12 mouse cellular contexts compared by ENCODE assay signal in the genomic region with DNA sequence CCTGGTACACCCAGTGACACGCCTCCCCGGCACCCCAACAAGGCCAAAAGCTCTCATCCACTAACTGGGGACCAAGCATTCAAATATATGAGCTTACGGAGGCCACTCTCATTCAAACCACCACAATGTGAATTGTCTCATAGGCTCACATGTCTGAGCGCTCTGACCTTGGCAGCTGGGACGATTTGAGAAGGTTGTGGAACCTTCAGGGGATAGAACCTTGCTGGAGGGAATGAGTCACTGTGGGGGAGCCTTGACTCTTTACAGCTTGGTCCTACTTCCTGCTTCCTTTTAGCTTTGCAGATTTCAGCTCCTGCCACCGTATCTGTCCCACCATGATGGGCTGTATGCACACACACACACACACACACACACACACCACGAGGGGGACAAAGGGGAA.
"Had no signal": no experiment of that assay in that cellular context is flagged by ENCODE, and none has a peak within 500 bp of the region (broad histone marks: within the 10 kb centered on the region; RNA-seq: fewer than 3 reads in every experiment).

No protein-coding gene starts in this region.

- H3K36me3 ChIP-seq: limb, embryonic 10.5 days; limb, embryonic 13.5 days; liver, embryonic 13.5 days; midbrain, embryonic 12.5 days; midbrain, embryonic 15.5 days had no signal

- H3K4me3 ChIP-seq: limb, embryonic 10.5 days; limb, embryonic 13.5 days; liver, embryonic 13.5 days; midbrain, embryonic 12.5 days; midbrain, embryonic 15.5 days had no signal

- H3K9ac ChIP-seq: limb, embryonic 13.5 days; liver, embryonic 13.5 days; midbrain, embryonic 12.5 days; midbrain, embryonic 15.5 days had no signal

- H3K9me3 ChIP-seq: limb, embryonic 10.5 days; limb, embryonic 13.5 days; liver, embryonic 13.5 days; midbrain, embryonic 12.5 days; midbrain, embryonic 15.5 days had no signal

- H3K4me2 ChIP-seq: limb, embryonic 13.5 days; liver, embryonic 13.5 days; midbrain, embryonic 12.5 days; midbrain, embryonic 15.5 days had no signal

- DNase-seq: liver; liver, embryonic 13.5 days; lung, adult 2 months; lung, postnatal 14 days; lung, postnatal 4 days; thymus, adult 18-20 months; thymus, postnatal 36 days had no signal

- H3K27ac ChIP-seq: kidney, postnatal 0 days; limb, embryonic 10.5 days; limb, embryonic 13.5 days; liver, embryonic 13.5 days; midbrain, embryonic 12.5 days; midbrain, embryonic 15.5 days had no signal
